Mouse (Mus musculus) ES-E14 (cell line): Measurements from ENCODE around the gene Aig1. TPM values are rescaled to one million over a fixed set of nuclear protein-coding genes. Genes with fewer than 3 reads are reported as not detected.

Source experiments
- DNase-seq: peaks from one replicate; pipeline ENCODE4 v3.0.0-alpha.2; 2013; ENCODE audit warnings: low read depth, low spot score
- H3K27ac ChIP-seq: 2 replicates; pipeline ENCODE4 v1.5.1; 2012; ENCODE audit warnings: low read depth, mild to moderate bottlenecking, low read length, moderate library complexity, mixed read lengths; ENCODE audit not compliant: poor library complexity, insufficient read depth, severe bottlenecking
- H3K36me3 ChIP-seq: 2 replicates; pipeline ENCODE4 v1.6.1; 2012; ENCODE audit warnings: mild to moderate bottlenecking, low read length, moderate library complexity, mixed read lengths; ENCODE audit not compliant: control insufficient read depth, poor library complexity, insufficient read depth, severe bottlenecking
- H3K4me1 ChIP-seq, 2 experiments: fragments of 150-350 bp in 1 of 2; sonication (generic) in 1 of 2; 2 replicates each; pipeline ENCODE4 v1.6.1; 2012; ENCODE audit warnings: low read length in 2 of 2, mild to moderate bottlenecking in 1 of 2, mixed read lengths in 1 of 2; ENCODE audit not compliant: control insufficient read depth in 2 of 2, insufficient read depth in 2 of 2, poor library complexity in 1 of 2
- H3K4me3 ChIP-seq, 2 experiments: fragments of 150-350 bp in 1 of 2; sonication (generic) in 1 of 2; 2 replicates each; pipeline ENCODE4 v1.5.1; 2012; ENCODE audit warnings: low read length in 2 of 2, low read depth in 1 of 2, mild to moderate bottlenecking in 1 of 2, mixed read lengths in 1 of 2; ENCODE audit not compliant: insufficient read depth in 1 of 2, poor library complexity in 1 of 2, severe bottlenecking in 1 of 2
- H3K9ac ChIP-seq: 2 replicates; pipeline ENCODE4 v1.6.1; 2012; ENCODE audit warnings: low read depth, mild to moderate bottlenecking, low read length, mixed read lengths; ENCODE audit not compliant: poor library complexity, insufficient read depth, severe bottlenecking
- H3K9me3 ChIP-seq: fragments of 150-350 bp; sonication (generic); 2 replicates; pipeline ENCODE4 v1.6.1; 2012; ENCODE audit warnings: low read depth, mild to moderate bottlenecking, low read length; ENCODE audit not compliant: control insufficient read depth, insufficient read depth
- CHD2 ChIP-seq: IDR thresholded peaks from 2 replicates; pipeline ENCODE4 v1.6.1; 2014; ENCODE audit warnings: mild to moderate bottlenecking, low read depth, low read length, inconsistent platforms
- HCFC1 ChIP-seq: IDR thresholded peaks from 2 replicates; pipeline ENCODE4 v1.6.1; 2012; ENCODE audit warnings: low read length, inconsistent platforms, borderline replicate concordance; ENCODE audit not compliant: insufficient read depth
- MAFK ChIP-seq: IDR thresholded peaks from 2 replicates; pipeline ENCODE4 v1.6.1; 2014; ENCODE audit warnings: mild to moderate bottlenecking, low read depth, low read length, inconsistent platforms; ENCODE audit not compliant: insufficient read depth
- ZC3H11A ChIP-seq: IDR thresholded peaks from 2 replicates; pipeline ENCODE4 v1.6.1; 2012; ENCODE audit warnings: low read depth, mild to moderate bottlenecking, inconsistent platforms, low read length, borderline replicate concordance
- ZNF384 ChIP-seq: IDR thresholded peaks from 2 replicates; pipeline ENCODE4 v1.6.1; 2012; ENCODE audit warnings: low read depth, low read length, inconsistent platforms
- in situ Hi-C, 2 experiments: fragments of 600-800 bp; cut with MboI; formaldehyde crosslinking; loops; one replicate each; pipeline ENCODE4 v1.15.1; 2025; ENCODE audit warnings: low sequenced_read_pairs in 2 of 2, inconsistent platforms in 1 of 2; ENCODE audit not compliant: unreplicated experiment in 2 of 2
- total RNA-seq: library from RNA; depleted of rRNA; stranded (reverse); fragments of 300-350 nt; gene quantifications from 2 replicates; pipeline ENCODE4 v1.2.3, GENCODE M21; 2012

The Aig1 gene
- total RNA-seq, 1 experiment = 10.1 TPM

- Histone ChIP-seq H3K4me3 (no peak overlapping the region), H3K36me3 (no peaks in the 10 kb centered on the region), H3K4me1 (0 out of 4 replicates have a peak, but pooled peaks cover 0 to 3% of the 10 kb centered on the region in 2 experiments), H3K9me3 (no peaks in the 10 kb centered on the region), H3K9ac (no peak overlapping the region), H3K27ac (no peak overlapping the region)
- in situ Hi-C loops = no loop called here
- TF ChIP-seq HCFC1 (no peak), CHD2 (no peak), ZNF384 (no peak), ZC3H11A (no peak), MAFK (no peak)
- DNase-seq = no peak
Measured at GRCm38 (mm10) chr10:13689841-13690590, 178.8 kb downstream of the Aig1 start.

- 0 out of 4 replicates have a peak, but pooled peaks cover 0 to 3% of the 10 kb centered on the region in 2 experiments for H3K4me1 ChIP-seq
- DNase-seq = no peak
- no peak overlapping the region for H3K4me3 ChIP-seq
- no peak overlapping the region for H3K9ac ChIP-seq
- no peaks in the 10 kb centered on the region for H3K9me3 ChIP-seq
- in situ Hi-C loops = no loop called here
- TF ChIP-seq ZNF384 (no peak), ZC3H11A (no peak), MAFK (no peak), CHD2 (no peak), HCFC1 (no peak)
- H3K27ac ChIP-seq = no peak overlapping the region
- H3K36me3 ChIP-seq = no peaks in the 10 kb centered on the region
Measured at GRCm38 (mm10) chr10:13688386-13689120, 180.2 kb downstream of the Aig1 start.

GRCm38 (mm10) chr10:13687182-13687810 is 181.5 kb downstream of the Aig1 start:
- H3K9me3 ChIP-seq = no peaks in the 10 kb centered on the region
- H3K27ac ChIP-seq = no peak overlapping the region
- no peak overlapping the region for H3K4me3 ChIP-seq
- no peak for DNase-seq
- no peaks in the 10 kb centered on the region for H3K4me1 ChIP-seq
- TF ChIP-seq CHD2 = no peak
- no peak for TF ChIP-seq ZNF384
- TF ChIP-seq HCFC1 = no peak
- TF ChIP-seq ZC3H11A = no peak
- no peak for TF ChIP-seq MAFK
- no peaks in the 10 kb centered on the region for H3K36me3 ChIP-seq
- no peak overlapping the region for H3K9ac ChIP-seq
- in situ Hi-C loops = no loop called here

GRCm38 (mm10) chr10:13686127-13686526 is 182.7 kb downstream of the Aig1 start:
- H3K4me1 ChIP-seq = no peaks in the 10 kb centered on the region

More at GRCm38 (mm10) chr10:13686127-13686526, 182.7 kb downstream of the Aig1 start:
- H3K36me3 ChIP-seq = no peaks in the 10 kb centered on the region
- DNase-seq = no peak
- in situ Hi-C loops = no loop called here
- no peak overlapping the region for H3K27ac ChIP-seq
- H3K4me3 ChIP-seq = no peak overlapping the region
- no peaks in the 10 kb centered on the region for H3K9me3 ChIP-seq
- no peak overlapping the region for H3K9ac ChIP-seq
- no peak for TF ChIP-seq ZC3H11A
- TF ChIP-seq ZNF384 = no peak
- TF ChIP-seq MAFK = no peak
- TF ChIP-seq CHD2 = no peak
- no peak for TF ChIP-seq HCFC1
